ENCODE assay signal across 8 mouse cellular contexts in the genomic region with DNA sequence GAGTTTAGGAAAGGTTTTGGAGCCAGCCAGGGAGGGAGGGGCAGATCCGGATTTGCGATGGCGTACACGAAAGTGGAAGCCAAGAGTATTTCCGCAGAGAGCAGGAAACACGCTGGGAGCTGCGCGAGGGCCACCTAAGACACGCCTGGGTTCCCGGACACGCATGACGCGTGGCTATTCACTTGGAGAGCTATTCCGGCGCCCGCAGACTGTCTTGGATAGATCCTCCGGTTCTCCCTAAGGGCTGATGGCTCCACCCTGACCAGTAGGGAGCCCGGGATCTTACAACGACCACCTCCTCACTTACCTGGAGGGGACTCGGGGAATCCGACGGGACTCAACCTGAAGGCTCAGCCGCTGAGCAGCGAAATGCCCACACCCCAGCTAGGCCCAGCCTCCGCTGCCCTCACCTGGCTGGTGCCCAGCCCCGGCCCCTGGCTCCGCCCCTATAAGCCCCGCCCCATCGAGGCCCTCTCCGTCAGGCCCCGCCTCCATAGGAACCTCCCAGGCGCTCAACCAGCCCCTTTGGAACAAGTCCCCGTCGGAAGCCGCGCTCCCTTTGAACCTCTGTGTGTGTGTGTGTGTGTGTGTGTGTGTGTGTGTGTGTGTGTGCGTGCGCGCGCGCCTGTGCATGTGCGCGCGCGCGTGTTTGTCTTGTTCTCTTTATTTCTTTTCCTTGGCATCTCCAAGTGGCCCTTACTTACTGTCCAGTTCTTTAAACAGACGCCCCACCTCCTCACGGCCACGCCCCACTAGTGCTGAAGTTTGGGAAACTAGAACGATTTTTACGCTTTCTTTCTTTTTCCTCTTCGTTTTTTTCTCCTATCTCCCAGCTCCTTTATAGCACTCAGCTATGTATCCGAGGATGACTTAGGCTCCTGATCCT. TPM values are rescaled to one million over a fixed set of nuclear protein-coding genes. Genes with fewer than 3 reads are reported as not detected.
DNase-seq lines count a peak whose midpoint lies in the region; ATAC-seq and TF ChIP-seq lines count a peak whose summit lies in the region.

No protein-coding gene starts in this region.

- TF ChIP-seq EP300 in lung, postnatal 0 days (IDR thresholded peaks at IDR 0.05) = no peak

- peak overlapping the region; percentile 71 for H3K4me2 ChIP-seq in forebrain, embryonic 16.5 days (ENCODE audit: low read length)
- H3K4me2 ChIP-seq in lung, postnatal 0 days (replicated peaks; ENCODE audit: low read depth, low read length) = peak overlapping the region; percentile 75

- peak overlapping the region; percentile 35 for H3K9ac ChIP-seq in forebrain, embryonic 16.5 days (replicated peaks; ENCODE audit: low read depth, low read length)
- H3K9ac ChIP-seq in lung, postnatal 0 days (replicated peaks; ENCODE audit: low read depth) = peak overlapping the region; percentile 50

- peaks cover 41% of the 10 kb centered on the region for H3K27me3 ChIP-seq in G1E (ENCODE audit: insufficient read depth, low read length)
- H3K27me3 ChIP-seq in forebrain, embryonic 16.5 days (replicated peaks; ENCODE audit: control insufficient read depth, insufficient read depth, low read length) = peaks cover 8% of the 10 kb centered on the region
- H3K27me3 ChIP-seq in lung, postnatal 0 days (replicated peaks; ENCODE audit: insufficient read depth, low read length) = no peaks in the 10 kb centered on the region

- peaks cover 54% of the 10 kb centered on the region for H3K4me1 ChIP-seq in G1E (ENCODE audit: insufficient read depth, low read depth, low read length)
- H3K4me1 ChIP-seq in forebrain, embryonic 16.5 days (replicated peaks; ENCODE audit: control insufficient read depth, insufficient read depth, low read length) = peaks cover 13% of the 10 kb centered on the region
- H3K4me1 ChIP-seq in lung, postnatal 0 days (ENCODE audit: insufficient read depth, low read depth, low read length) = peaks cover 3% of the 10 kb centered on the region; the same call in 1 of the 2 replicates

- no peak overlapping the region for H3K27ac ChIP-seq in forebrain, embryonic 16.5 days (ENCODE audit: low read length)
- peak overlapping the region; percentile 91 for H3K27ac ChIP-seq in lung, postnatal 0 days (ENCODE audit: low read length)

- H3K9me3 ChIP-seq in G1E (replicated peaks) = no peaks in the 10 kb centered on the region
- H3K9me3 ChIP-seq in forebrain, embryonic 16.5 days (ENCODE audit: control insufficient read depth, low read length) = no peaks in the 10 kb centered on the region
- H3K9me3 ChIP-seq in lung, postnatal 0 days (ENCODE audit: low read length) = no peaks in the 10 kb centered on the region

- H3K4me3 ChIP-seq in G1E (ENCODE audit: low read depth, low read length) = peak overlapping the region; percentile 69; the same call in 1 of the 2 replicates
- peak overlapping the region; percentile 44 for H3K4me3 ChIP-seq in forebrain, embryonic 16.5 days (replicated peaks; ENCODE audit: low read length)
- H3K4me3 ChIP-seq in lung, postnatal 0 days (ENCODE audit: low read depth, low read length) = peak overlapping the region; percentile 61

- under 1% methylated on average over 48 of the region's 53 CpGs for WGBS in forebrain, embryonic 16.5 days
- 1% methylated on average over 51 of the region's 53 CpGs for WGBS in lung, postnatal 0 days

- H3K36me3 ChIP-seq in G1E (replicated peaks) = peaks cover 4% of the 10 kb centered on the region
- no peaks in the 10 kb centered on the region for H3K36me3 ChIP-seq in forebrain, embryonic 16.5 days (ENCODE audit: control insufficient read depth, insufficient read depth)
- no peaks in the 10 kb centered on the region for H3K36me3 ChIP-seq in lung, postnatal 0 days (ENCODE audit: insufficient read depth, low read length)

- ATAC-seq in G1E (ENCODE audit: extremely low read depth, insufficient number of reproducible peaks, low FRiP score, poor library complexity, severe bottlenecking) = no peak
- ATAC-seq in forebrain, embryonic 16.5 days = peak; percentile 63
- peak; percentile 61 for ATAC-seq in hematopoietic stem cell, adult 5-6 weeks (replicated peaks in 1 of 2; ENCODE audit: insufficient read depth in 1 of 2, low FRiP score in 2 of 2, low TSS enrichment in 1 of 2, low read depth in 1 of 2, poor library complexity in 2 of 2, severe bottlenecking in 2 of 2)
- ATAC-seq in lung, postnatal 0 days = peak; percentile 94

- no peak for TF ChIP-seq CTCF in G1E (IDR thresholded peaks at IDR 0.05; ENCODE audit: low read depth, low read length)
- TF ChIP-seq CTCF in lung, postnatal 0 days (IDR thresholded peaks at IDR 0.05) = no peak

- DNase-seq in G1E (ENCODE audit: low spot score) = peak; percentile 67
- peak; percentile 86 for DNase-seq in cerebellum, adult 11-12 months
- peak; percentile 73 for DNase-seq in layer of hippocampus, adult 9-11 months
- peak; percentile 95 for DNase-seq in lung, postnatal 0 days (ENCODE audit: low spot score)
- DNase-seq in ovary, postnatal 10 days (ENCODE audit: low spot score) = peak; percentile 82
- DNase-seq in thymus, postnatal 10 days (ENCODE audit: low spot score in 2 of 2) = peak; percentile 79 to 82

RNA-seq across cellular contexts. Expression of gene Vav1, which starts 3.5 kb away (rescaled TPM):
- total RNA-seq in G1E (2014; fragmentation: Nextera tagmentation) (43.6 and 48.1 TPM in 2 replicates), G1E (2017) (175 and 177 TPM in 2 replicates)
- polyA plus RNA-seq in G1E (2012) = 43.4 and 50.0 TPM in 2 replicates
- polyA plus RNA-seq in forebrain, embryonic 16.5 days (2015; fragmentation: Nextera tagmentation; extraction: Ambion mirVana) = 1.1 and 1.3 TPM in 2 replicates
- total RNA-seq in hematopoietic stem cell, adult 5-6 weeks (2017) = 238 and 297 TPM in 2 replicates
- polyA plus RNA-seq in lung, postnatal 0 days (2015; fragmentation: Nextera tagmentation; extraction: Ambion mirVana) = 4.8 and 5.4 TPM in 2 replicates

RNA-seq across cellular contexts. Expression of gene Trip10, which starts 26.1 kb away (rescaled TPM):
- 12.9 and 16.3 TPM in 2 replicates for total RNA-seq in G1E (2014; fragmentation: Nextera tagmentation)
- 9.8 and 12.7 TPM in 2 replicates for total RNA-seq in G1E (2017)
- polyA plus RNA-seq in G1E (2012) = 20.1 and 22.0 TPM in 2 replicates
- 12.0 and 14.2 TPM in 2 replicates for polyA plus RNA-seq in forebrain, embryonic 16.5 days (2015; fragmentation: Nextera tagmentation; extraction: Ambion mirVana)
- total RNA-seq in hematopoietic stem cell, adult 5-6 weeks (2017) = 9.4 and 17.9 TPM in 2 replicates
- 46.4 and 58.9 TPM in 2 replicates for polyA plus RNA-seq in lung, postnatal 0 days (2015; fragmentation: Nextera tagmentation; extraction: Ambion mirVana)

RNA-seq across cellular contexts. Expression of gene Gpr108, which starts 27.1 kb away (rescaled TPM):
- total RNA-seq in G1E (2014; fragmentation: Nextera tagmentation) = 15.2 and 18.4 TPM in 2 replicates
- 16.7 and 22.1 TPM in 2 replicates for total RNA-seq in G1E (2017)
- polyA plus RNA-seq in G1E (2012) = 12.4 and 15.1 TPM in 2 replicates
- polyA plus RNA-seq in forebrain, embryonic 16.5 days (2015; fragmentation: Nextera tagmentation; extraction: Ambion mirVana) = 18.2 and 18.3 TPM in 2 replicates
- 14.9 and 19.1 TPM in 2 replicates for total RNA-seq in hematopoietic stem cell, adult 5-6 weeks (2017)
- polyA plus RNA-seq in lung, postnatal 0 days (2015; fragmentation: Nextera tagmentation; extraction: Ambion mirVana) = 48.4 and 48.8 TPM in 2 replicates

RNA-seq across cellular contexts. Expression of gene C3, which starts 47.4 kb away (rescaled TPM):
- total RNA-seq in G1E (2014; fragmentation: Nextera tagmentation) = not detected in 2 replicates
- total RNA-seq in G1E (2017) = 0.27 and 3.6 TPM in 2 replicates
- polyA plus RNA-seq in G1E (2012) = 0.04 and 0.10 TPM in 2 replicates
- 0.65 and 1.2 TPM in 2 replicates for polyA plus RNA-seq in forebrain, embryonic 16.5 days (2015; fragmentation: Nextera tagmentation; extraction: Ambion mirVana)
- total RNA-seq in hematopoietic stem cell, adult 5-6 weeks (2017) = 28.0 and 125 TPM in 2 replicates
- polyA plus RNA-seq in lung, postnatal 0 days (2015; fragmentation: Nextera tagmentation; extraction: Ambion mirVana) = 50.2 and 55.0 TPM in 2 replicates
